Mouse (Mus musculus) limb, embryonic 10.5 days (tissue): ENCODE measurements around the gene Ikzf2. TPM values are rescaled to one million over a fixed set of nuclear protein-coding genes. Genes with fewer than 3 reads are reported as not detected.

Source experiments
- DNase-seq: peaks from one replicate; pipeline ENCODE4 v3.0.0-alpha.2; 2017; ENCODE audit warnings: low spot score
- H3K27ac ChIP-seq: fragments of 300-500 bp; sonication (generic); 2 replicates; pipeline ENCODE4 v1.5.1; 2016; ENCODE audit warnings: mild to moderate bottlenecking
- H3K27me3 ChIP-seq: fragments of 300-500 bp; sonication (generic); 2 replicates; pipeline ENCODE4 v1.6.1; 2016; ENCODE audit warnings: low read depth, mild to moderate bottlenecking; ENCODE audit not compliant: poor library complexity, severe bottlenecking
- H3K36me3 ChIP-seq: fragments of 300-500 bp; sonication (generic); 2 replicates; pipeline ENCODE4 v1.6.1; 2016; ENCODE audit warnings: mild to moderate bottlenecking, moderate library complexity
- H3K4me1 ChIP-seq: fragments of 300-500 bp; sonication (generic); 2 replicates; pipeline ENCODE4 v1.6.1; 2016
- H3K4me3 ChIP-seq: fragments of 300-500 bp; sonication (generic); 2 replicates; pipeline ENCODE4 v1.5.1; 2016; ENCODE audit warnings: mild to moderate bottlenecking, moderate library complexity
- H3K9me3 ChIP-seq: fragments of 300-500 bp; sonication (generic); replicated peaks from 2 replicates; pipeline ENCODE4 v1.6.1; 2016; ENCODE audit warnings: mild to moderate bottlenecking
- WGBS: fragments of 180-500 bp; shearing (Covaris S2); methylation state at CpG from one replicate; pipeline ENCODE4 v1.1.7; 2016; 5-methylcytosine and 5-hydroxymethylcytosine counted together
- polyA plus RNA-seq: library from polyadenylated mRNA; unstranded; fragments of >200 nt; fragmentation: Nextera tagmentation; extraction: Ambion mirVana; gene quantifications from 2 replicates; pipeline ENCODE4 v1.2.1, GENCODE M21; 2016

Ikzf2 gene
- polyA plus RNA-seq, 1 experiment from 2014 or later, result 3.1 TPM

DNA sequence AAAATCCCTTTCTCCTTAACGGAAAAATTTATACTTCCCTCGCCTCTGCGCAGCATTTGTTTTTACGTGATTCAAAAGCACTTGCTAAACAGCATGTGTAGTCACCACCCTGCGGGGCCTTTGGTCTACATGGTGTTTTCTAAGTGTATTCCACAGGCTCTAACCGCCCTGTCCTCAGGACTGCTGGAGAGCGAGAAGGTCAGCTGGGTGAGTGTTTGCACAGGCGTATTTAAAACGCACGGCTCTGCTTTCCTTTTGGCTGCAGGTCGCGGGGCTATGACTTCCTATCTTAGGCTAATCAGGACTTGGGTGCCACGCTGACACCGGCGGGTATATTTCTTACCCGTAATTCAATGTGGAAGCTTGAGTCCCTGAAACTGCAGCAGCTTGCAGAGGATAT, 30.1 kb downstream of the Ikzf2 start:
- H3K36me3 ChIP-seq, result no peaks in the 10 kb centered on the region
- peaks cover 12% of the 10 kb centered on the region for H3K4me1 ChIP-seq
- no peaks in the 10 kb centered on the region for H3K9me3 ChIP-seq
- no peaks in the 10 kb centered on the region for H3K27me3 ChIP-seq
- WGBS, result 44% methylated on average over 16 of the region's 16 CpGs
- H3K4me3 ChIP-seq, result no peak overlapping the region
- DNase-seq, result peak; percentile 31
- H3K27ac ChIP-seq, result no peak overlapping the region

DNA sequence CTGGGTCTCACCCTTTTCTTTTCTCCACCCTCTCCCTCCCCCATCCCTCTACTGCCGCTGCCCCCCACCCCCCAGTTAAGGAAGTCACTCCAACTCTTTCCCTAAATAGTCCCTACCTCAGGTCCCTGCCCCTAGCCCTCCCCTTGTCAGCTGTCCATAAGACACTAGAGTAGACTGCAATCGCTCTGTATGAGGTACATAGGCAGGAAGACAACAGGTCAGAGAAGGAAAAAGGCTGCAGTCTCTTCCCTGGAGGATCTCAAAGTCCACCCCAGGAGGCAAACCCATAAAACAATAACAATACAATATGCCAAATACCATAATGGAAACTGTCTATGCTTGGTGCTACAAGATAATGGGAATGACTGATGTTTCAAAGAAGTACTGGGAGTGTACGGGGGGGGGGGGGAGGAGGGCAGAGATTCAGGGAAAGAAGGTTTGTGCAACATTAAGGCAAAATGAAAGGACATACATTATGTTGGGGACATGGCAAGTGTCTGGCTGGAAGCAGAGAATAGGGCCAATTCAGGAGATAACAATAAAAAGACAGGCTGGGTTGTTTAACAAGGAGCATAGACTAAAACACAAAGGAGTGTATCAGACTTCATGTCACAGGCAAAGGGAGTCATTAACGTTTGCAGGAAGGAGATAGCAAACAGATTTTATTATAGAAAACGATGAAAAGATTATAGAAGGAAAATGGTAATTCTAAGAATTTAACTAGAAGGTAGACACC, 30.8 kb downstream of the Ikzf2 start:
- no peaks in the 10 kb centered on the region for H3K9me3 ChIP-seq
- no peak overlapping the region for H3K4me3 ChIP-seq
- DNase-seq, result no peak
- no peaks in the 10 kb centered on the region for H3K36me3 ChIP-seq
- peaks cover 12% of the 10 kb centered on the region for H3K4me1 ChIP-seq
- no peak overlapping the region for H3K27ac ChIP-seq
- 69% methylated on average over 5 of the region's 5 CpGs for WGBS
- H3K27me3 ChIP-seq, result no peaks in the 10 kb centered on the region

DNA sequence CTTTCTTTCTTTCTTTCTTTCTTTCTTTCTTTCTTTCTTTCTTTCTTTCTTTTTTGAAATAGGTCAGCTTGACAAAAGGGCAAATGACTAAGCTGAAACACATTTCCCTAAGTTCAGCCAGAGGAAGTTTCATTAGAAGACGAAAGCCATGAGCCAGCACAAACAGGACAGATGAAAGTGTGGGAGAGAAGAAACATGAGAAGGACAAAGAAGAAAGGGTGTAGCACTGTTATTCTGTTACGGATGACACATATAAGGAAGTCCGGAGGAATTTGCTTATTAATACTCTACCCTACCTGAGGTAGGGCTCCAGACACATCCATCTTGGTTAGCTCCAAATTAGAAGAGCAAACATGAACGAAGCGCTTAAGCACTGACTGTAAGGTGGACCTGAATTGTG, 31.7 kb downstream of the Ikzf2 start:
- DNase-seq, result no peak
- peaks cover 12% of the 10 kb centered on the region for H3K4me1 ChIP-seq
- no peaks in the 10 kb centered on the region for H3K36me3 ChIP-seq
- 77% methylated on average over 5 of the region's 5 CpGs for WGBS
- no peaks in the 10 kb centered on the region for H3K9me3 ChIP-seq
- no peak overlapping the region for H3K27ac ChIP-seq
- H3K27me3 ChIP-seq, result no peaks in the 10 kb centered on the region
- H3K4me3 ChIP-seq, result no peak overlapping the region

DNA sequence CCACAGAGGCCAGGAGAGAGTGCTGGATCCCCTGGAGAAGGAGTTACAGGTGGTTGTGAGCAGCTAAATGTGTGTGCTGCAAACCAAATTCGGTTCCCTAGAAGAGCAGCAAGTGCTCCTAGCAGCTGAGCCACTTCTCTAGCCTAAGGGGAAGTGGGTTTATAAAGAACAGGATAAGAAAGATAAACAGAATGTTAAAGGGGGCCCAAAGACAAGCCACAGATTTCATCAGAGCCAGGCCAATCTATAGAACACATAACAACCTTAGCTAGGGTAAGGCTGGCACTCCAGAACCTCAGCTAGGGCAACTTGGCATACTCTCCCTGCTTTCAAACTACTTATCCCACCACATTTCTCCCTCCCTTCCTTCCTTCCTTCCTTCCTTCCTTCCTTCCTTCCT, 32.1 kb downstream of the Ikzf2 start:
- no peak for DNase-seq
- Histone ChIP-seq H3K36me3 (no peaks in the 10 kb centered on the region), H3K4me1 (peaks cover 12% of the 10 kb centered on the region), H3K4me3 (no peak overlapping the region), H3K27me3 (no peaks in the 10 kb centered on the region), H3K27ac (no peak overlapping the region), H3K9me3 (no peaks in the 10 kb centered on the region)
- WGBS, result 88% methylated on average over 1 of the region's 1 CpGs

DNA sequence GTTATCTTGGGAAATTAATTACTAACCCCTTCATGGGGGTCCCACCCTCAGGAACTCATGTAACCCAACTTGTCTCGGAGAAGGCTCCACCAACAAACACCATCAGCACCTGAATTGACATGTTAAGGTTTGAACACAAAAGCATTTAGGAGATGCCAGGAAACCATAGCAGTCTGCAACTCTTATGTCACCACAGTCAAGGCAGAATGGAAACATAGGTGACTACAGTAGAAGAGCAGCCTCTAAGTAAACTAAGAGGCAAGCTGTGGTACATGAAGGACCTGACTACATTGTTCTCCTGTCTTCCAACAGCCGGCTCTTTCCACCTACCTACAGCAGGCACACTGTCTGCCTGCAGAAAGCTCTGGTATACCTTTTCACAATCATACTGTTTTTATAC, 33.6 kb downstream of the Ikzf2 start:
- 90% methylated on average over 2 of the region's 2 CpGs for WGBS
- H3K27ac ChIP-seq, result no peak overlapping the region
- no peaks in the 10 kb centered on the region for H3K27me3 ChIP-seq

DNA sequence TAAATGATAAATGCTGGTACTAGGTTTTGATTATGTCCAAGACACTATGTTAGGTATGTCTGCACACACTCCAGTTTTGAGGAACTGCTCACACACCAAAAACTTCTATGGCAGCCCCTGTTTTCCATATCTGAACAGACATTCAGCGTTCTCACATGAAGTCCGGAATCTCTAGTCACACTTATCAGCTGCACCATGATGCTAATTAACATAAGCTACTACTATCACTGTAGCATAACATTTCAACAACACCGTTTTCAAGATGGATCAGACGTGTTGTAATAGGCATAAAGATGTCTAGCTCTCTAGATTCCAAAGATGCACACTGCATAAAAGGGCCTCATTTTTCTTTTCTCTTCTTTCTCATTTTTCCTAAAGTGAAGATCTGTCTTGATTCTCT, 43.9 kb downstream of the Ikzf2 start:
- Histone ChIP-seq H3K4me3 (no peak overlapping the region), H3K9me3 (no peaks in the 10 kb centered on the region), H3K4me1 (no peaks in the 10 kb centered on the region), H3K27me3 (no peaks in the 10 kb centered on the region), H3K27ac (no peak overlapping the region), H3K36me3 (no peaks in the 10 kb centered on the region)
- DNase-seq, result no peak
- WGBS, result 90% methylated on average over 4 of the region's 4 CpGs

More for the DNA sequence above, 33.6 kb downstream of the Ikzf2 start:
- Histone ChIP-seq H3K4me3 (no peak overlapping the region), H3K9me3 (no peaks in the 10 kb centered on the region), H3K4me1 (peaks cover 12% of the 10 kb centered on the region), H3K36me3 (no peaks in the 10 kb centered on the region)
- no peak for DNase-seq

DNA sequence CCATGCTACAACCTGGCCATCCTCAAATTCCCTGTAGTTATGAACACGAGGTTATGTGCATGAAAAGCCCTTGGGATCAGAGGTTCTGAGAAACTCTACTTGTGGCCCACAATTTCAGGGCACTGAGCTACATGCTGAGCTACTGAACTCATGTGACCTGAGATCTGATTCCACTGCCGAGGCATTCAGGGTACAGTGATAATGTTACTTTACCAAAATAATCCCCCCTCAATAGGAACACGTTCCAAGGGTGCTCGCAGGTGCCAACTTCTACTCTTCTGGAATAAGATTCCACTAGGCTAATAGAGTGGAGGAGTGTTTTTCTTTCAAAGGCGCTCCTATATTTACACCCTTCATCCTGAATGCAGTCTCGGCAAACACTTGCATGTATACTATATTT, 45.1 kb downstream of the Ikzf2 start:
- no peak overlapping the region for H3K27ac ChIP-seq
- no peaks in the 10 kb centered on the region for H3K4me1 ChIP-seq
- H3K9me3 ChIP-seq, result no peaks in the 10 kb centered on the region
- 88% methylated on average over 6 of the region's 6 CpGs for WGBS
- no peaks in the 10 kb centered on the region for H3K27me3 ChIP-seq
- DNase-seq, result no peak
- no peaks in the 10 kb centered on the region for H3K36me3 ChIP-seq
- no peak overlapping the region for H3K4me3 ChIP-seq

DNA sequence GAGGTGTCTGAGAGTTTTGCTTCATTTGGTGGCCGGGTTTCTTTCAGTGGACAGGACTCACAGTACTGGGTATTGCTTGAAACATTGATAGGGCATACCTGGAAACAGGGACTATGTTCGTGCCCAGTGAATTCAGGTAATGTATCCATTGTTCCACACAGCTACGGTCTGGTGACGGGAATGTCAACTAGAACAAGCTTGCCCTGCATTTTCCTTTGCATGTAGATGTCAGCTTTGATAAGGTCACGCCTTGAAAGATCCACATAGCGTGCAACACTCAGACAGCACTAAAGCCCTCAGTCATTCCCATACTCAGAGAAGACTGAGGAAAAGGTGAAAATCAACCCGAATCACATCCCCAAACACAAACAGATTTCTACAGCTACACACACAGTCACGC, 48.7 kb downstream of the Ikzf2 start:
- Histone ChIP-seq H3K27me3 (no peaks in the 10 kb centered on the region), H3K36me3 (no peaks in the 10 kb centered on the region), H3K4me1 (no peaks in the 10 kb centered on the region), H3K27ac (no peak overlapping the region), H3K9me3 (no peaks in the 10 kb centered on the region), H3K4me3 (no peak overlapping the region)
- WGBS, result 89% methylated on average over 8 of the region's 8 CpGs
- no peak for DNase-seq

DNA sequence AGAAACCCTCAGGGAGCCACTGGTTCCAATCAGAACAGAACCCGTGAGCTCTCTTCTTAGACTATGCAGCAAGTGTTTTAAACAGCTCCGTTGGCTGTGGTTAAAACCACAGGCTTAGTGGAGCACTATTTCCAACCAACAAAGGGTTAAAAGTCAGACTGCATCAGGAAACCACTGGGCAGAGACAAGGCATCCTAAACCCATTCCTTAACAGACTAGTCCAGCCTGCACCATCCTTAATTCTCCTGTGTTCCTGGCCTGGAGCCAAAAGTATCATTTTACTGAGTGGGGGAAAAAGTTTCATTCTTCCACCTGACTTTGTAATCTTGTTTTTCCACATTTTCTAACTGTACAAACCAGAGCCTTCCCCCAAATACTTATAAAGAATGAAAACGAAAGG, 49.1 kb downstream of the Ikzf2 start:
- Histone ChIP-seq H3K27me3 (no peaks in the 10 kb centered on the region), H3K36me3 (no peaks in the 10 kb centered on the region), H3K27ac (no peak overlapping the region), H3K4me1 (no peaks in the 10 kb centered on the region), H3K9me3 (no peaks in the 10 kb centered on the region), H3K4me3 (no peak overlapping the region)
- DNase-seq, result no peak
- WGBS, result 80% methylated on average over 3 of the region's 3 CpGs

DNA sequence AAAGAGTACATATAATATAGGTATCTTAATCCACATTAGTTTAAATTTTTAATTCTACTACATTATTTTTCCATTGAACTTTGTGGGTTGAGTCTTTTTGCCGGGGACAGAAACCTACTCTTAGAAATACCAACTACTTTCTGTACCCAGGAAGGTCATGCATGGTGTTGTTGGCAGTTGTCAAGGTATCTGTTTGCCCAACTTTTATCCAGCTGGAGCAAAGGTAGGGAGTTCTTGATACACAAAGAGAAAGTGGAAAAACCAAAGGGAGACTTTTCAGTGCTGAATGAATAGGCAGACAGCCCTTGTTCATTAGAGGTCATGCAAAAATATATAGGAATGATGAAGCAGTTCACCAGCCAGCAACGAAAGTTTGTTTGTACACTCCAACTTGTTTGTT, 52.8 kb downstream of the Ikzf2 start:
- H3K4me3 ChIP-seq, result no peak overlapping the region

DNA sequence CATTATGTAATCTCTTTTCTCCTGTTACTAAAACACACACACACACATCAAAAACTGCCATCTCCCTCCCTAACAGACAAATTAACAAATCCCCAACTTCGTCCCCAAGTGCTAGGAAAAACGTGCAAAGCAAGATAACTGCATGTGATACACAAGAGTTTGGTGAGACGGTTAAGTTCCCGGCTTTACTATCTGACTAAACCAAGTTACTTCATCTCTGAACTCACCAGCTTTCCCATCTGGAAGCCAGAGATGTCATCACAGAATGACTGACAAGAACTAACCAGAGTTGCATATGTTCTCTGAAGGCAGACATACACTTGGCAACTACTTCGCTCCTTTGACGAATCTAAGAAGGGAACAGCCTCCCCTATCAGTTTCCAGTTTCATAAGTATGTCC, 56.5 kb downstream of the Ikzf2 start:
- no peak for DNase-seq
- WGBS, result 88% methylated on average over 6 of the region's 6 CpGs
- H3K36me3 ChIP-seq, result no peaks in the 10 kb centered on the region
- H3K9me3 ChIP-seq, result no peaks in the 10 kb centered on the region
- H3K4me1 ChIP-seq, result no peaks in the 10 kb centered on the region
- no peaks in the 10 kb centered on the region for H3K27me3 ChIP-seq
- no peak overlapping the region for H3K27ac ChIP-seq
- H3K4me3 ChIP-seq, result no peak overlapping the region

More for the DNA sequence above, 52.8 kb downstream of the Ikzf2 start:
- no peaks in the 10 kb centered on the region for H3K36me3 ChIP-seq
- H3K27ac ChIP-seq, result no peak overlapping the region
- no peak for DNase-seq
- H3K27me3 ChIP-seq, result no peaks in the 10 kb centered on the region
- H3K9me3 ChIP-seq, result no peaks in the 10 kb centered on the region
- 91% methylated on average over 2 of the region's 2 CpGs for WGBS
- no peaks in the 10 kb centered on the region for H3K4me1 ChIP-seq

DNA sequence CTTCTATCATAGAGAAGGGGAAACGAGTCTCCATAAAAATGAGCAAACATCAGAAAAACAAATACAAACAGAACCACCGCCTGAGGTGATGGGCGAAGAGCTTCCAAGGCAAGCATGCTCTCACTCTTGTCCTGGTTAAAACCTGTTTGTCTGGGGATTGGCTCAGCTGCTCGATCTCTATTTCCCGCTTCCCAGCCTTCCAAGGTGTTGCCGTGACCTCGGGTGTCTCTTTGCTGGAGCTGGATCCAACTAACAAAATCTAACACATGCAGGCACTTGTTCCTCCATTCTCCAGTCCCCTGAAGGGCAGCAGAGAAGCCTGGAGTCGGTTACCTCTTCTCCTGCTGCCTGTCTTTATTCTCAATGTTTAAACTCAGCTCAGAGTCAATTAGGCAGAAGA, 57.5 kb downstream of the Ikzf2 start:
- Histone ChIP-seq H3K27ac (no peak overlapping the region), H3K4me1 (no peaks in the 10 kb centered on the region), H3K27me3 (no peaks in the 10 kb centered on the region), H3K36me3 (no peaks in the 10 kb centered on the region), H3K9me3 (no peaks in the 10 kb centered on the region), H3K4me3 (no peak overlapping the region)
- DNase-seq, result no peak
- 74% methylated on average over 8 of the region's 8 CpGs for WGBS

DNA sequence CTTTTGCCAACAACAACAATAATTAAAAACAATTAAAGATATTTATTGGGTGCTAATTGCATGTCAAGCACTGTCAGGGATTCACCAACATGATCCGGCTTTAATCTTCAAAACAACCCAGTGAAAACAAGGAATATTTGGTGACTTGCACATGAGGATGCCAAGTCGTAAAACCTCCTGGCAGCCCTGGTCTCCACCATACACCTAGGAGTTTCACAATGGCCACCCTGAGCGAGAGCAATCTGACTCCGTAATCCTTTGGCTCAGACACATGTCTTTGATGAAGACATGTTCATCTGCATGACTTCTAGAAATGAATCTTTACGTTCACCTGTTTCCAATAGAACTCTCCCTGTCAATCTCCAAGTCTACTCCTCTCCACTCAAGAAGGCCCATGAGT, 75.0 kb downstream of the Ikzf2 start:
- Histone ChIP-seq H3K4me3 (no peak overlapping the region), H3K36me3 (no peaks in the 10 kb centered on the region), H3K27me3 (no peaks in the 10 kb centered on the region), H3K9me3 (no peaks in the 10 kb centered on the region), H3K4me1 (no peaks in the 10 kb centered on the region), H3K27ac (no peak overlapping the region)
- WGBS, result 83% methylated on average over 5 of the region's 5 CpGs
- no peak for DNase-seq

DNA sequence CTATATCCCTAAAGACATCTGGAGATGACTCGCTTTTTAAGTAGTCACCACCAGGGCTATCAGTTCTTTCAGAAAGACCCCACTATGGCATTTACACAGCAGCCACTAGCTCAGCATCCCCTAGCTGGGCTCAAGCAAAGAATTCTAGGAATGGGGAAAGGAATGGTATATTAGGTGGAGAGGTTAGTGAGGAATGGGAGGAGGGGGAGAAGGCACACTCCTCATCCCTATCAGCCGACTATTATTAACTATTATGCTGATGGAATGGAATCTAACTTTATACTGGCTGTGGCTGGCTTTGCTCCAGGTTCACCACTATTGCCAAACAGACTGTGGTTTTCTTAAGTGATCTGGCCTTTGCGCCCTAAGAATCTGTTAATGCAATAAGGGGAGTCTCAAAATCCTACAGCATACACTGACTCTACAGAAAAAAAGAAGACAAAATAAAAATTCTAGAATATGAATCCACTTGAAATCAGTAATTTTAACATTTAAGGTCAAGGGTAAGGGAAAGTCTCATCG, 75.8 kb downstream of the Ikzf2 start:
- Histone ChIP-seq H3K4me1 (no peaks in the 10 kb centered on the region), H3K9me3 (no peaks in the 10 kb centered on the region), H3K27ac (no peak overlapping the region), H3K27me3 (no peaks in the 10 kb centered on the region), H3K4me3 (no peak overlapping the region), H3K36me3 (no peaks in the 10 kb centered on the region)
- 87% methylated on average over 4 of the region's 4 CpGs for WGBS
- DNase-seq, result no peak
